Mouse (Mus musculus) CD4-positive, CD25-positive, alpha-beta regulatory T cell, adult 4 months (primary cell): ENCODE data around the gene Ddx19a. TPM values are rescaled to one million over a fixed set of nuclear protein-coding genes. Genes with fewer than 3 reads are reported as not detected.
"Not testable (repeated sequence)": the region's sequence is repeated elsewhere in the genome, so short reads cannot be mapped to it uniquely, and the experiment has no call there.

Experiments
- ATAC-seq: one replicate; pipeline ENCODE4 v1.8.0; 2017
- polyA plus RNA-seq, 2 experiments: library from polyadenylated mRNA; unstranded; fragments of 100-300 nt; shearing (Covaris generic); gene quantifications; one replicate each; pipeline ENCODE4 v1.2.1; 2017

Gene Ddx19a
- polyA plus RNA-seq = 10 to 100 TPM; 13.8 to 13.9 TPM

DNA sequence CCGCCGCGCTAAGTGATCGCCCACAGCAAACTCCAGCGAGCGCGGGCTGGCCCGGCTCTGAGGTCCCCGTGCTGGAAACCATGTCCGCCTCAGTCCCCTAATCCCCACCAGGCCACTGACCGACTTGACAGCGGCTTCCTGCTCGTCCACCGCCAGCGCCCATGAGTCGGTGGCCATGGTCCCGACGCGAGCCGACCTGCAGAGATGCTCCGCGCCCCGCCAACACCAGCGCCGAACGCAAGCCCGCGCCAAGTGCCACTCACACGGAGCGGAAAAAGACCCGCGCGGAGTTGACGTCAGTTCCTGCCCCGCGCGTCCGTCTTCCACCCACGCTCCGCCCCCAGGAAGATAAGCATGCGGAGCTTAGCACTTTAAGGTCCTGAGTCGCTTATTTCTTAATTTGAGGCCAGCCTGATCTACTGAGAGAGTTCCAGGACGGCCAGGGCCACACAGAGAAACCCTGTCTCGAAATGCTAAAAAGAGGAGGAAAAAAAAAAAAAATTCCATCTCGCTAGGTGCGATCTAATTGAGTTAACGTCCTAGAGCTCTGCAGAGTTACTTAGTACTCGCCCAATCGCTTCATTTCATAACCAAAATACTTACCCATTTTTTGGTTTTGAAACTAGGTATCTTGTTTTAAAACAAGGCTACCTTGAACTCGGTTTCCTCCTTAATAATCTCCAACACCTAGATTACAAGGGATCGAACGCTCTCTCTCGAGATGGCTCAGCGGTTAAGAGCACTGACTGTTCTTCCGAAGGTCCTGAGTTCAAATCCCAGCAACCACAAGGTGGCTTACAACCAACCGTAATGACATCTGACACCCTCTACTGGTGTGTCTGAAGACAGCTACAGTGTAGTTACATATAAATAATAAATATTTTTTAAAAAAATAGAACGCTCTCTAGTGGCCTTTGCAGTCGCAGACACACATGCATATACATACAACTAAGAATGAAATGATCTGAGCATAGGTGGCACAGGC lies at the start of gene Ddx19a:
Ddx19a (minus strand) TSS at position 254 of the 985 bp plus-strand sequence.
- ATAC-seq = peak; percentile 97

GRCm38 (mm10) chr8:111044003-111044734 lies 46.6 kb upstream of the Ddx19a start:
- ATAC-seq = peak; percentile 56

DNA sequence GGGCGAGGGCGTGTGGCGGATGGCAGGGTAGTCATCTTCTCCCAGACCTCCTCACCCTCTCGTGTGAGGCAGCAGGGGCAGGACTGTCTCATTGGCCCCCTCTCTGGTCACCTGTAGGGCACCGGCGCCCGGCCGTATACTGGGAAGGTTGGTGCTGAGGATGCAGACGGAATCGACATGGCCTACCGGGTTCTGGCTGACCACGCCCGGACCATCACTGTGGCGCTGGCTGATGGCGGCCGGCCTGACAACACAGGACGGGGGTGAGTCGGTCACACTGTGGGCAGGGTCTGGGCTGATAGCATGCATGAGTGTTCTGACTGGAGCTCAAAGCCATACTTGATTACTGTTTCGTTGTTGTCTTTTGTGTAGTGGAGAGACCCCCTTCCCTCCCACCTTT lies 44.9 kb upstream of the Ddx19a start:
- ATAC-seq = no peak

GRCm38 (mm10) chr8:111036591-111036990 lies 39.0 kb upstream of the Ddx19a start:
- ATAC-seq = no peak

- no peak for ATAC-seq
Measured at GRCm38 (mm10) chr8:111034276-111034675, 36.7 kb upstream of the Ddx19a start.

DNA sequence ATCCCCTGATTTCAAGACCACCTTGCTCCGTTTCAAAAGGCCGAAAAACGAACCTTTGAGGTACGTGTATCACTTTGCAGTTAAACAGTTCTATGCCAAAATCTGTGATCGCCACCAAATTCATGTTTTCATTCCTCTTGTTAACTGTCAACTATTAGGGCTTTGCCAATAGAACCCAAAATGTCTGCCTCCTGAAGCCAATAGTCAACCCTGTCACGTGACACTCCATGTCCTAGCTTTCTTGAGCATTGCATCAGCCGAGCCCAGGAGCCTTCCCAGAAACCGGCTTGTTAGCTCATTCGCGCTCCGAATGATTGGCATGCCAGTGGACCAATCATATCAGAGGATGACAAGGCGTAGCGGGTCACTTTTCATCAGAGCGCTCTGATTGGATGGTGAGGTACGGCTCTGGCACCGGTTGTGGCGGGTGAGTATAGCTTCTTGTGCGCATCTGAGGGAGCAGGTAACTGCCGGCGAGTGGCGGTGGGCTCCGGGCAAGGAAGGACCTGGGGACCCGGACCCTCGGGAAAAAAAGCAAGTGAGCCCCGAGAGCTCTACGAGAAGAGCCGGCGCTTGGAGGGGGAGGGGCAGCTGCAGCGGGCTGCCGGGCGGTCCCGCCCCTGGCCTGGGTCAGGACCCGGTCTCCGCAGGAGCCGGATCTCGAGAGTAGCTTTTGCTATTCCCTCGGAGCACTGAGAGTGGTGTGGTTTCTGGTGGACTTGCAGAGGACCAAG lies 36.0 kb upstream of the Ddx19a start:
- ATAC-seq = peak; percentile 94

GRCm38 (mm10) chr8:111032916-111033315 lies 35.3 kb upstream of the Ddx19a start, which contains the start of gene Aars:
TSS of gene Aars (plus strand) at chr8:111033144.
- ATAC-seq = no peak

GRCm38 (mm10) chr8:111031572-111031971 lies 34.0 kb upstream of the Ddx19a start, which contains the start of gene Ddx19b:
TSS of gene Ddx19b (minus strand) at chr8:111031751.
- ATAC-seq = no peak

GRCm38 (mm10) chr8:111030045-111030444 lies 32.4 kb upstream of the Ddx19a start:
- ATAC-seq = peak; percentile 62

DNA sequence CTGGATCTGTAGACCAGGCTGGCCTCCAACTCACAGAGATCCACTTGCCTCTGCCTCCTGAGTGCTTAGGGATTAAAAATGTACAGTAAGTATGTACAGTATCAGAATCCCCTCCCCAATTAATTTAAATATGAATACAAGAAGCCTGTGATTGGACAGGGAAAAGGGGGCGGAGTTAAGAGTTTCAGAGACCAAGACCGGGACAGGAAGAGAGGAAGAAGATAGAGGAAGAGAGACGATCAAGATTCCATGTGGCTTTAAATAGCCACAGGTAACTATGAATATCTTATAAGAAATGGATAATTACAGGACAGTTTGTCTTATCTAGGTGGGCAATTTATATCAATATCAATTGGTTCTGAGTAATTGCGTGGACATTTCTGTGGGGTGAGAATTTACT lies 32.0 kb upstream of the Ddx19a start:
- peak; percentile 17 for ATAC-seq

- peak; percentile 74 for ATAC-seq
Measured at GRCm38 (mm10) chr8:111027391-111027937, 29.9 kb upstream of the Ddx19a start.

- ATAC-seq = not testable (repeated sequence)
Measured at GRCm38 (mm10) chr8:111026609-111027008, 29.0 kb upstream of the Ddx19a start.

DNA sequence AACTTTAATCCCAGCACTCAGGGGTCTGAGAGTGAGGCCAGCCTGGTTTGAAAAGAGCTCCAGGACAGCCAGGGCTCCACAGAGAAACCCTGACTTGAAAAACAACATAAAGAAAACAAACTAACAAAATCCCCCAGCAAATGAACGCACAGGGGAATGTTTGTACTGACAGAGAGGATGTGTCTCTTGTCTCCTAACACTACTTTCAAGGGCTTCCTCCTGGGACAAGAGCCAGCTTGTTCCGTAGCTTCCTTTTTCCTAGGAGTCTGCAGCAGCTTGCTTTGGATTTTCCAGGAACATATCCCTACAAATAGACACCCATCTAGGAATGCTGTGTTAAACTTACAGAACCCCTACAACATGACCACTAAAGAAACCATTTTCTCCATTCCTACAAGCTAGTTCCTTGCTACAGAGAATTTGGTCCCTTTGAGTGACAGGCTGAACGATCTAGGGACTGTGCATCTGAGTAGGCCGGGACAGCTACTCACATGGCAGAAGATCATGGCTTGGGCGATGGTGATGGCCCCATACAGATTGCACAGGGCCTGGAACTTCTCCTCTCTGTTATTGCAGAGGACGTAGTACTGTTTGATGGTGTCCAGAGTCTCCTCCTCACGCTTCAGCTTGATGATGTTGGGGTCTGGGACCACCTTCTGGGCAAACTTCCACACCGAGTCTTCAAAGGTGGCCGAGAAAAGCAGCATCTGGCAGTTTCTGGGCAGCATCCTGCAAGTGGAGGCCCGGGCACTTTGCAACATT lies 12.8 kb upstream of the Ddx19a start:
- ATAC-seq = not testable (repeated sequence)

GRCm38 (mm10) chr8:110996641-110997430 lies 764 bp downstream of the Ddx19a start:
- ATAC-seq = no peak

GRCm38 (mm10) chr8:110990017-110990416 lies 7.6 kb downstream of the Ddx19a start:
- ATAC-seq = no peak

DNA sequence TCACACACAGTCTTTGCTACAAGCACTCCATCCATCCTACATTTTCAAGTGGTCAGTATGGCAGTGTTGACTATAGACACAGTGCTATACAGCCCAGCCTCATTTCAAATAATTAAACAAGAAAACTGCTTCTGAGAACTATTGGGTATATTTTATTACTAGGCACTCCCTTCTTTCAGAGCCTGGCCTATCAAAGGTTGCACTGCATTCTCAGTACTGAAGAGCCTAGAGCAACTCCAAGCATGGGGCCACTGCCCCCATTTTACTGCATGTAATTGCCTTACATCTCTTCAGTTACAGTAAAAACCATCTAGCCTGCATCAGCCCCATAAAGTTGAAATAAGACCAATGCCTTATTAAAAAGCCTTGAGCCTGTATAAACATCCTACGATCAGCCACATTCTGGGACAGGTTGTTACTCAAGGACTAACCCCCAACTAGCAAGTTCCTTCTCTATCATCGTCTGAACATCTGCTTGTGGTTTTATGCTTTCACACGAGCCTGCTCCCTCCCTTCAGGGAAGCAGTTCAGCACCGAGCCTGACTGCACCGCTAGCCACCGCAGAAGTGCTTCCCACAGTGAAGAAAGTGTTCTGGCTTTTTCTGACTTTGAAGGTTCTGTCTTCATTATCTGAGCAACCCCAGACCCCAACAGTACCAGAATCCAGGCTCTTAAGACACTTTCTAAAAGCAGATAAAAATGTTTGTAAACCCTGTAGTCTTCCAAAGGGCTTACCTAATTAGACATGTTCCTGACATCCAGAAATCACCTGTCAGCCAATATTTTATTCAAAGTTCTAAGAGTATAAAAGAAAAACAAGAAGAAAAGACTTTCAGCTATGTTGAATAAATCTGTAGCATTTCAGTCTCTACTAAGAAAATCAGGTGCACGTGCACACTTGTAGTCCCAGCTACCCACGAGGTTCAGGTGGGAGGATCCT lies 9.5 kb downstream of the Ddx19a start:
- ATAC-seq = peak; percentile 32

GRCm38 (mm10) chr8:110981304-110981703 lies 16.3 kb downstream of the Ddx19a start:
- ATAC-seq = peak; percentile 54

DNA sequence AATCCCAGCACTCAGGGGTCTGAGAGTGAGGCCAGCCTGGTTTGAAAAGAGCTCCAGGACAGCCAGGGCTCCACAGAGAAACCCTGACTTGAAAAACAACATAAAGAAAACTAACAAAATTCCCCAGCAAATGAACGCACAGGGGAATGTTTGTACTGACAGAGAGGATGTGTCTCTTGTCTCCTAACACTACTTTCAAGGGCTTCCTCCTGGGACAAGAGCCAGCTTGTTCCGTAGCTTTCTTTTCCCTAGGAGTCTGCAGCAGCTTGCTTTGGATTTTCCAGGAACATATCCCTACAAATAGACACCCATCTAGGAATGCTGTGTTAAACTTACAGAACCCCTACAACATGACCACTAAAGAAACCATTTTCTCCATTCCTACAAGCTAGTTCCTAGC lies 19.6 kb downstream of the Ddx19a start:
- ATAC-seq = not testable (repeated sequence)

- not testable (repeated sequence) for ATAC-seq
Measured at GRCm38 (mm10) chr8:110976532-110976931, 21.1 kb downstream of the Ddx19a start.
